ENCODE assay signal across 9 mouse cellular contexts in genomic region chr4:126155869-126156268, GRCm38 (mm10). TPM values are rescaled to one million over a fixed set of nuclear protein-coding genes. Genes with fewer than 3 reads are reported as not detected.
A peak's percentile ranks its signal among the peaks of the same experiment; 100 is the strongest.
DNase-seq lines count a peak whose midpoint lies in the region; ATAC-seq lines count a peak whose summit lies in the region.
"Had no signal": no experiment of that assay in that cellular context is flagged by ENCODE, and none has a peak within 500 bp of the region (broad histone marks: within the 10 kb centered on the region; RNA-seq: fewer than 3 reads in every experiment).

No protein-coding gene starts in this region.

- H3K27ac ChIP-seq in kidney, embryonic 16.5 days (ENCODE audit: low read length), result peak overlapping the region; percentile 93
- no peak overlapping the region for H3K27ac ChIP-seq in forebrain, embryonic 13.5 days
- H3K27ac ChIP-seq in limb, embryonic 10.5 days, result peak overlapping the region; percentile 75
- H3K27ac ChIP-seq in neural tube, embryonic 13.5 days (replicated peaks), result peak overlapping the region; percentile 67

- 19% methylated on average over 2 of the region's 2 CpGs for WGBS in kidney, embryonic 16.5 days
- 69% methylated on average over 2 of the region's 2 CpGs for WGBS in forebrain, embryonic 13.5 days
- WGBS in limb, embryonic 10.5 days, result 67% methylated on average over 2 of the region's 2 CpGs
- 67% methylated on average over 2 of the region's 2 CpGs for WGBS in neural tube, embryonic 13.5 days

- H3K9me3 ChIP-seq in kidney, embryonic 16.5 days (ENCODE audit: low read length), result no peaks in the 10 kb centered on the region
- no peaks in the 10 kb centered on the region for H3K9me3 ChIP-seq in forebrain, embryonic 13.5 days (replicated peaks)
- no peaks in the 10 kb centered on the region for H3K9me3 ChIP-seq in limb, embryonic 10.5 days (replicated peaks)
- H3K9me3 ChIP-seq in neural tube, embryonic 13.5 days, result no peaks in the 10 kb centered on the region

- H3K27me3 ChIP-seq in kidney, embryonic 16.5 days (ENCODE audit: insufficient read depth, low read length), result no peaks in the 10 kb centered on the region
- H3K27me3 ChIP-seq in forebrain, embryonic 13.5 days, result peaks cover 14% of the 10 kb centered on the region
- H3K27me3 ChIP-seq in limb, embryonic 10.5 days (ENCODE audit: low read depth, poor library complexity, severe bottlenecking), result no peaks in the 10 kb centered on the region
- no peaks in the 10 kb centered on the region for H3K27me3 ChIP-seq in neural tube, embryonic 13.5 days

- H3K4me1 ChIP-seq in kidney, embryonic 16.5 days (ENCODE audit: insufficient read depth, low read length), result peaks cover 28% of the 10 kb centered on the region
- H3K4me1 ChIP-seq in forebrain, embryonic 13.5 days, result no peaks in the 10 kb centered on the region
- H3K4me1 ChIP-seq in limb, embryonic 10.5 days, result peaks cover 43% of the 10 kb centered on the region
- H3K4me1 ChIP-seq in neural tube, embryonic 13.5 days (replicated peaks), result 0 out of 2 replicates have a peak, but pooled peaks cover 6% of the 10 kb centered on the region

- no peak overlapping the region for H3K4me2 ChIP-seq in kidney, embryonic 16.5 days (replicated peaks; ENCODE audit: low read depth, low read length)
- no peak overlapping the region for H3K4me2 ChIP-seq in forebrain, embryonic 13.5 days
- no peak overlapping the region for H3K4me2 ChIP-seq in neural tube, embryonic 13.5 days

- H3K4me3 ChIP-seq in kidney, embryonic 16.5 days (ENCODE audit: low read length), result no peak overlapping the region
- no peak overlapping the region for H3K4me3 ChIP-seq in forebrain, embryonic 13.5 days
- no peak overlapping the region for H3K4me3 ChIP-seq in limb, embryonic 10.5 days
- H3K4me3 ChIP-seq in neural tube, embryonic 13.5 days, result no peak overlapping the region

- ATAC-seq in kidney, embryonic 16.5 days (ENCODE audit: low FRiP score, low TSS enrichment), result peak; percentile 77
- ATAC-seq in forebrain, embryonic 13.5 days, result 0 out of 2 replicates have a peak, but pooled peaks have one; percentile 21
- no peak for ATAC-seq in neural tube, embryonic 13.5 days (ENCODE audit: low read depth)
- no peak for ATAC-seq in megakaryocyte progenitor cell, adult 5-6 weeks (replicated peaks; ENCODE audit: poor library complexity)
- ATAC-seq: inflammation-experienced regulatory T-cells, adult 6 months had no signal

- peaks cover 10% of the 10 kb centered on the region for H3K36me3 ChIP-seq in kidney, embryonic 16.5 days (ENCODE audit: insufficient read depth, low read length)
- no peaks in the 10 kb centered on the region for H3K36me3 ChIP-seq in forebrain, embryonic 13.5 days (ENCODE audit: poor library complexity, severe bottlenecking)
- peaks cover 43% of the 10 kb centered on the region for H3K36me3 ChIP-seq in limb, embryonic 10.5 days
- no peaks in the 10 kb centered on the region for H3K36me3 ChIP-seq in neural tube, embryonic 13.5 days

- H3K9ac ChIP-seq in kidney, embryonic 16.5 days (replicated peaks; ENCODE audit: low read length), result no peak overlapping the region; the same call in 1 of the 2 replicates
- H3K9ac ChIP-seq in forebrain, embryonic 13.5 days, result no peak overlapping the region
- H3K9ac ChIP-seq in neural tube, embryonic 13.5 days, result no peak overlapping the region

- DNase-seq in kidney, adult 18-20 months, result no peak
- DNase-seq in limb, embryonic 10.5 days (ENCODE audit: low spot score), result no peak
- DNase-seq in left cerebral cortex, postnatal 10 days (ENCODE audit: extremely low spot score in 1 of 2, low spot score in 2 of 2), result no peak
- DNase-seq in cerebellum, adult 18-20 months, result no peak

- intact Hi-C loops in left cerebral cortex, postnatal 10 days (cut with DNase I), result no loop called here

RNA-seq across cellular contexts. Expression of gene Sh3d21, which starts 7.4 kb away (rescaled TPM):
- polyA plus RNA-seq in kidney, embryonic 16.5 days (2015; fragmentation: Nextera tagmentation; extraction: Ambion mirVana), result 9.1 and 10.5 TPM in 2 replicates
- polyA plus RNA-seq in forebrain, embryonic 13.5 days (2015; fragmentation: Nextera tagmentation; extraction: Ambion mirVana), result 0.39 and 0.41 TPM in 2 replicates
- 2.9 and 4.7 TPM in 2 replicates for polyA plus RNA-seq in limb, embryonic 10.5 days (2016; fragmentation: Nextera tagmentation; extraction: Ambion mirVana)
- polyA plus RNA-seq in neural tube, embryonic 13.5 days (2015; fragmentation: Nextera tagmentation; extraction: Ambion mirVana), result 0.89 and 2.0 TPM in 2 replicates
- 1 to 10 TPM; 1.3 to 1.7 TPM for total RNA-seq in left cerebral cortex, postnatal 10 days (2021)
- 0.07 and 0.91 TPM in 2 replicates for total RNA-seq in megakaryocyte progenitor cell, adult 5-6 weeks (2015)
- total RNA-seq in megakaryocyte progenitor cell, adult 5-6 weeks (2017), result 0.14 TPM in 1 of 2 replicates, not detected in the other

RNA-seq across cellular contexts. Expression of gene Eva1b, which starts 8.3 kb away (rescaled TPM):
- 99.9 and 103 TPM in 2 replicates for polyA plus RNA-seq in kidney, embryonic 16.5 days (2015; fragmentation: Nextera tagmentation; extraction: Ambion mirVana)
- polyA plus RNA-seq in forebrain, embryonic 13.5 days (2015; fragmentation: Nextera tagmentation; extraction: Ambion mirVana), result 7.9 and 8.1 TPM in 2 replicates
- polyA plus RNA-seq in limb, embryonic 10.5 days (2016; fragmentation: Nextera tagmentation; extraction: Ambion mirVana), result 72.7 and 82.2 TPM in 2 replicates
- polyA plus RNA-seq in neural tube, embryonic 13.5 days (2015; fragmentation: Nextera tagmentation; extraction: Ambion mirVana), result 15.3 and 19.8 TPM in 2 replicates
- total RNA-seq in left cerebral cortex, postnatal 10 days (2021), result 1 to 10 TPM; 6.8 to 8.0 TPM
- 0.12 and 0.94 TPM in 2 replicates for total RNA-seq in megakaryocyte progenitor cell, adult 5-6 weeks (2015)
- total RNA-seq in megakaryocyte progenitor cell, adult 5-6 weeks (2017), result 1.7 TPM in 1 of 2 replicates, not detected in the other

RNA-seq across cellular contexts. Expression of gene Thrap3, which starts 46.7 kb away (rescaled TPM):
- 210 and 218 TPM in 2 replicates for polyA plus RNA-seq in kidney, embryonic 16.5 days (2015; fragmentation: Nextera tagmentation; extraction: Ambion mirVana)
- polyA plus RNA-seq in forebrain, embryonic 13.5 days (2015; fragmentation: Nextera tagmentation; extraction: Ambion mirVana), result 194 and 202 TPM in 2 replicates
- 263 and 287 TPM in 2 replicates for polyA plus RNA-seq in limb, embryonic 10.5 days (2016; fragmentation: Nextera tagmentation; extraction: Ambion mirVana)
- 143 and 165 TPM in 2 replicates for polyA plus RNA-seq in neural tube, embryonic 13.5 days (2015; fragmentation: Nextera tagmentation; extraction: Ambion mirVana)
- 100 to 1,000 TPM; 131 to 139 TPM for total RNA-seq in left cerebral cortex, postnatal 10 days (2021)
- total RNA-seq in megakaryocyte progenitor cell, adult 5-6 weeks (2015), result 172 and 184 TPM in 2 replicates
- 286 and 377 TPM in 2 replicates for total RNA-seq in megakaryocyte progenitor cell, adult 5-6 weeks (2017)

RNA-seq across cellular contexts. Expression of gene Stk40, which starts 52.1 kb away (rescaled TPM):
- 43.9 and 44.5 TPM in 2 replicates for polyA plus RNA-seq in kidney, embryonic 16.5 days (2015; fragmentation: Nextera tagmentation; extraction: Ambion mirVana)
- polyA plus RNA-seq in forebrain, embryonic 13.5 days (2015; fragmentation: Nextera tagmentation; extraction: Ambion mirVana), result 34.2 and 36.1 TPM in 2 replicates
- 48.2 and 52.1 TPM in 2 replicates for polyA plus RNA-seq in limb, embryonic 10.5 days (2016; fragmentation: Nextera tagmentation; extraction: Ambion mirVana)
- 33.9 and 37.7 TPM in 2 replicates for polyA plus RNA-seq in neural tube, embryonic 13.5 days (2015; fragmentation: Nextera tagmentation; extraction: Ambion mirVana)
- 10 to 100 TPM; 18.6 to 25.9 TPM for total RNA-seq in left cerebral cortex, postnatal 10 days (2021)
- total RNA-seq in megakaryocyte progenitor cell, adult 5-6 weeks (2015), result 6.5 and 7.3 TPM in 2 replicates
- 5.9 and 6.0 TPM in 2 replicates for total RNA-seq in megakaryocyte progenitor cell, adult 5-6 weeks (2017)

RNA-seq across cellular contexts. Expression of gene Lsm10, which starts 59.4 kb away (rescaled TPM):
- polyA plus RNA-seq in kidney, embryonic 16.5 days (2015; fragmentation: Nextera tagmentation; extraction: Ambion mirVana), result 55.3 and 59.3 TPM in 2 replicates
- 55.9 and 56.0 TPM in 2 replicates for polyA plus RNA-seq in forebrain, embryonic 13.5 days (2015; fragmentation: Nextera tagmentation; extraction: Ambion mirVana)
- 41.3 and 48.0 TPM in 2 replicates for polyA plus RNA-seq in limb, embryonic 10.5 days (2016; fragmentation: Nextera tagmentation; extraction: Ambion mirVana)
- polyA plus RNA-seq in neural tube, embryonic 13.5 days (2015; fragmentation: Nextera tagmentation; extraction: Ambion mirVana), result 47.7 and 54.3 TPM in 2 replicates
- 10 to 100 TPM; 16.2 to 16.8 TPM for total RNA-seq in left cerebral cortex, postnatal 10 days (2021)
- 20.4 and 25.1 TPM in 2 replicates for total RNA-seq in megakaryocyte progenitor cell, adult 5-6 weeks (2015)
- total RNA-seq in megakaryocyte progenitor cell, adult 5-6 weeks (2017), result 14.7 and 15.9 TPM in 2 replicates

Comparison
In these comparisons a context has a peak if more than half of its experiments do, and no peak if none do; other contexts are left out.
1. ATAC-seq: peak in kidney, embryonic 16.5 days (single experiment) and forebrain, embryonic 13.5 days (single experiment); none in neural tube, embryonic 13.5 days (single experiment) and megakaryocyte progenitor cell, adult 5-6 weeks (single experiment).